Mouse (Mus musculus): ENCODE data around the gene Miox. TPM values are rescaled to one million over a fixed set of nuclear protein-coding genes. Genes with fewer than 3 reads are reported as not detected.

Miox gene
- polyA plus RNA-seq, 1 experiment from 2014 or later = not detected

GRCm38 (mm10) chr15:89313359-89313758 lies 20.8 kb upstream of the Miox start:
- 0 out of 2 replicates have a peak overlapping the region, but pooled peaks have one; percentile 94 for H3K9ac ChIP-seq (ENCODE audit: low read length)

GRCm38 (mm10) chr15:89314107-89314506 lies 20.1 kb upstream of the Miox start:
- Histone ChIP-seq H3K27ac (ENCODE audit: low read length) (no peak overlapping the region), H3K9me3 (ENCODE audit: control insufficient read depth, low read length) (no peaks in the 10 kb centered on the region), H3K4me2 (ENCODE audit: low read depth, low read length) (peak overlapping the region; percentile 74), H3K9ac (ENCODE audit: low read length) (peak overlapping the region; percentile 94), H3K4me3 (ENCODE audit: low read length) (peak overlapping the region; percentile 97), H3K36me3 (ENCODE audit: control insufficient read depth, insufficient read depth, low read length) (no peaks in the 10 kb centered on the region), H3K27me3 (ENCODE audit: control insufficient read depth, insufficient read depth, low read depth, low read length) (no peaks in the 10 kb centered on the region), H3K4me1 (replicated peaks; ENCODE audit: control insufficient read depth, insufficient read depth, low read length) (peaks cover 16% of the 10 kb centered on the region)
- WGBS = 22% methylated on average over 3 of the region's 3 CpGs
- no peak for ATAC-seq (ENCODE audit: low read depth)

More at GRCm38 (mm10) chr15:89313359-89313758, 20.8 kb upstream of the Miox start:
- no peaks in the 10 kb centered on the region for H3K9me3 ChIP-seq (ENCODE audit: control insufficient read depth, low read length)
- no peaks in the 10 kb centered on the region for H3K27me3 ChIP-seq (ENCODE audit: control insufficient read depth, insufficient read depth, low read depth, low read length)
- ATAC-seq (ENCODE audit: low read depth) = no peak
- 50% methylated on average over 4 of the region's 4 CpGs for WGBS
- no peak overlapping the region for H3K27ac ChIP-seq (ENCODE audit: low read length)
- peaks cover 16% of the 10 kb centered on the region for H3K4me1 ChIP-seq (replicated peaks; ENCODE audit: control insufficient read depth, insufficient read depth, low read length)
- no peak overlapping the region for H3K4me2 ChIP-seq (ENCODE audit: low read depth, low read length)
- H3K4me3 ChIP-seq (ENCODE audit: low read length) = no peak overlapping the region
- H3K36me3 ChIP-seq (ENCODE audit: control insufficient read depth, insufficient read depth, low read length) = no peaks in the 10 kb centered on the region

GRCm38 (mm10) chr15:89314511-89315189 lies 19.5 kb upstream of the Miox start:
- Histone ChIP-seq H3K4me1 (replicated peaks; ENCODE audit: control insufficient read depth, insufficient read depth, low read length) (peaks cover 16% of the 10 kb centered on the region), H3K4me3 (ENCODE audit: low read length) (peak overlapping the region; percentile 97), H3K9me3 (ENCODE audit: control insufficient read depth, low read length) (no peaks in the 10 kb centered on the region), H3K27me3 (ENCODE audit: control insufficient read depth, insufficient read depth, low read depth, low read length) (no peaks in the 10 kb centered on the region), H3K27ac (ENCODE audit: low read length) (peak overlapping the region; percentile 48; the same call in 1 of the 2 replicates), H3K36me3 (ENCODE audit: control insufficient read depth, insufficient read depth, low read length) (no peaks in the 10 kb centered on the region), H3K4me2 (ENCODE audit: low read depth, low read length) (peak overlapping the region; percentile 74), H3K9ac (ENCODE audit: low read length) (peak overlapping the region; percentile 94)
- ATAC-seq (ENCODE audit: low read depth) = peak; percentile 49
- under 1% methylated on average over 55 of the region's 58 CpGs for WGBS

GRCm38 (mm10) chr15:89315190-89315731 lies 18.9 kb upstream of the Miox start, which contains the start of gene Sbf1:
Gene Sbf1, minus strand, starts transcription at chr15:89315311.
- 0% methylated on average over 34 of the region's 37 CpGs for WGBS
- Histone ChIP-seq H3K36me3 (ENCODE audit: control insufficient read depth, insufficient read depth, low read length) (no peaks in the 10 kb centered on the region), H3K27ac (ENCODE audit: low read length) (peak within 1 kb of the TSS; percentile 48; the same call in 1 of the 2 replicates), H3K27me3 (ENCODE audit: control insufficient read depth, insufficient read depth, low read depth, low read length) (no peaks in the 10 kb centered on the region), H3K4me1 (replicated peaks; ENCODE audit: control insufficient read depth, insufficient read depth, low read length) (peaks cover 16% of the 10 kb centered on the region), H3K4me3 (ENCODE audit: low read length) (peak within 1 kb of the TSS; percentile 97), H3K9ac (ENCODE audit: low read length) (peak within 1 kb of the TSS; percentile 94), H3K4me2 (ENCODE audit: low read depth, low read length) (peak within 1 kb of the TSS; percentile 77), H3K9me3 (ENCODE audit: control insufficient read depth, low read length) (no peaks in the 10 kb centered on the region)
- ATAC-seq (ENCODE audit: low read depth) = peak; percentile 100

- Histone ChIP-seq H3K4me1 (replicated peaks; ENCODE audit: control insufficient read depth, insufficient read depth, low read length) (peaks cover 16% of the 10 kb centered on the region), H3K27me3 (ENCODE audit: control insufficient read depth, insufficient read depth, low read depth, low read length) (no peaks in the 10 kb centered on the region), H3K36me3 (ENCODE audit: control insufficient read depth, insufficient read depth, low read length) (no peaks in the 10 kb centered on the region), H3K9ac (ENCODE audit: low read length) (no peak overlapping the region), H3K4me2 (ENCODE audit: low read depth, low read length) (peak overlapping the region; percentile 77; the same call in 1 of the 2 replicates), H3K27ac (ENCODE audit: low read length) (no peak overlapping the region), H3K9me3 (ENCODE audit: control insufficient read depth, low read length) (no peaks in the 10 kb centered on the region), H3K4me3 (ENCODE audit: low read length) (no peak overlapping the region)
- no peak for ATAC-seq (ENCODE audit: low read depth)
- 66% methylated on average over 11 of the region's 11 CpGs for WGBS
These were observed 18.1 kb upstream of the Miox start for GRCm38 (mm10) chr15:89316146-89316545.

GRCm38 (mm10) chr15:89321264-89321663 lies 12.9 kb upstream of the Miox start:
- H3K4me2 ChIP-seq (ENCODE audit: low read depth, low read length) = no peak overlapping the region
- 71% methylated on average over 8 of the region's 8 CpGs for WGBS
- no peak overlapping the region for H3K27ac ChIP-seq (ENCODE audit: low read length)
- peaks cover 4% of the 10 kb centered on the region for H3K27me3 ChIP-seq (ENCODE audit: control insufficient read depth, insufficient read depth, low read depth, low read length)
- no peaks in the 10 kb centered on the region for H3K9me3 ChIP-seq (ENCODE audit: control insufficient read depth, low read length)
- H3K36me3 ChIP-seq (ENCODE audit: control insufficient read depth, insufficient read depth, low read length) = no peaks in the 10 kb centered on the region
- no peaks in the 10 kb centered on the region; the same call in 1 of the 2 replicates for H3K4me1 ChIP-seq (replicated peaks; ENCODE audit: control insufficient read depth, insufficient read depth, low read length)
- no peak overlapping the region for H3K9ac ChIP-seq (ENCODE audit: low read length)
- H3K4me3 ChIP-seq (ENCODE audit: low read length) = no peak overlapping the region
- no peak for ATAC-seq (ENCODE audit: low read depth)

- peak within 1 kb of the TSS; percentile 51; the same call in 1 of the 2 replicates for H3K9ac ChIP-seq (ENCODE audit: low read length)
- 7% methylated on average over 26 of the region's 26 CpGs for WGBS
These were observed 11.3 kb upstream of the Miox start, which contains the start of gene Adm2 for GRCm38 (mm10) chr15:89322670-89323522. Gene Adm2, plus strand, starts transcription at chr15:89322720.

GRCm38 (mm10) chr15:89323656-89324055 lies 10.5 kb upstream of the Miox start:
- WGBS = 84% methylated on average over 4 of the region's 4 CpGs
- ATAC-seq (ENCODE audit: low read depth) = no peak

More at GRCm38 (mm10) chr15:89322670-89323522, 11.3 kb upstream of the Miox start, which contains the start of gene Adm2:
- H3K4me1 ChIP-seq (replicated peaks; ENCODE audit: control insufficient read depth, insufficient read depth, low read length) = no peaks in the 10 kb centered on the region; the same call in 1 of the 2 replicates
- H3K36me3 ChIP-seq (ENCODE audit: control insufficient read depth, insufficient read depth, low read length) = no peaks in the 10 kb centered on the region
- peaks cover 4% of the 10 kb centered on the region for H3K27me3 ChIP-seq (ENCODE audit: control insufficient read depth, insufficient read depth, low read depth, low read length)
- no peak within 1 kb of the TSS for H3K27ac ChIP-seq (ENCODE audit: low read length)
- peak within 1 kb of the TSS; percentile 35 for H3K4me3 ChIP-seq (ENCODE audit: low read length)
- H3K4me2 ChIP-seq (ENCODE audit: low read depth, low read length) = peak within 1 kb of the TSS; percentile 59
- peak; percentile 69; the same call in 1 of the 2 replicates for ATAC-seq (ENCODE audit: low read depth)
- H3K9me3 ChIP-seq (ENCODE audit: control insufficient read depth, low read length) = no peaks in the 10 kb centered on the region

More at GRCm38 (mm10) chr15:89323656-89324055, 10.5 kb upstream of the Miox start:
- H3K36me3 ChIP-seq (ENCODE audit: control insufficient read depth, insufficient read depth, low read length) = no peaks in the 10 kb centered on the region
- H3K9me3 ChIP-seq (ENCODE audit: control insufficient read depth, low read length) = no peaks in the 10 kb centered on the region
- no peak overlapping the region for H3K9ac ChIP-seq (ENCODE audit: low read length)
- H3K4me3 ChIP-seq (ENCODE audit: low read length) = no peak overlapping the region
- peaks cover 4% of the 10 kb centered on the region for H3K27me3 ChIP-seq (ENCODE audit: control insufficient read depth, insufficient read depth, low read depth, low read length)
- no peak overlapping the region for H3K4me2 ChIP-seq (ENCODE audit: low read depth, low read length)
- H3K27ac ChIP-seq (ENCODE audit: low read length) = no peak overlapping the region
- H3K4me1 ChIP-seq (replicated peaks; ENCODE audit: control insufficient read depth, insufficient read depth, low read length) = no peaks in the 10 kb centered on the region; the same call in 1 of the 2 replicates

Measured in lung, embryonic 16.5 days (tissue).